Mouse (Mus musculus) testis, adult 2 months (tissue): ENCODE results near the gene Vasp. TPM values are rescaled to one million over a fixed set of nuclear protein-coding genes. Genes with fewer than 3 reads are reported as not detected.

Source experiments
- H3K27ac ChIP-seq: fragments of 200-500 bp; 2 replicates; pipeline ENCODE4 v1.5.1; 2012; ENCODE audit warnings: low read depth, low read length; ENCODE audit not compliant: control insufficient read depth, insufficient read depth
- H3K27me3 ChIP-seq: fragments of 200-500 bp; 2 replicates; pipeline ENCODE4 v1.6.1; 2012; ENCODE audit warnings: mild to moderate bottlenecking, low read length, moderate library complexity; ENCODE audit not compliant: control insufficient read depth, insufficient read depth
- H3K36me3 ChIP-seq: fragments of 200-500 bp; 2 replicates; pipeline ENCODE4 v1.6.1; 2012; ENCODE audit warnings: mild to moderate bottlenecking, low read length; ENCODE audit not compliant: control insufficient read depth, insufficient read depth
- H3K4me1 ChIP-seq: fragments of 200-500 bp; 2 replicates; pipeline ENCODE4 v1.6.1; 2012; ENCODE audit warnings: low read length; ENCODE audit not compliant: control insufficient read depth, insufficient read depth
- H3K4me3 ChIP-seq: fragments of 200-500 bp; 2 replicates; pipeline ENCODE4 v1.5.1; 2012; ENCODE audit warnings: low read depth, mild to moderate bottlenecking, low read length, moderate library complexity, mixed read lengths; ENCODE audit not compliant: control insufficient read depth
- CTCF ChIP-seq: fragments of 200-500 bp; IDR thresholded peaks from 2 replicates; pipeline ENCODE4 v1.5.1; 2012; ENCODE audit warnings: low read depth, mild to moderate bottlenecking, inconsistent platforms, low read length, moderate library complexity; ENCODE audit not compliant: control insufficient read depth, insufficient read depth, insufficient replicate concordance
- POLR2A ChIP-seq: fragments of 200-500 bp; IDR thresholded peaks from 2 replicates; pipeline ENCODE4 v1.6.1; 2012; ENCODE audit warnings: low read depth, mild to moderate bottlenecking, inconsistent platforms, low read length, moderate library complexity; ENCODE audit not compliant: control insufficient read depth
- polyA plus RNA-seq: library from polyadenylated mRNA; depleted of rRNA; stranded (reverse); fragments of >200 nt; gene quantifications from 2 replicates; pipeline ENCODE4 v1.2.3, GENCODE M21; 2012

Gene Vasp
- polyA plus RNA-seq, 1 experiment, result 42.4 TPM

DNA sequence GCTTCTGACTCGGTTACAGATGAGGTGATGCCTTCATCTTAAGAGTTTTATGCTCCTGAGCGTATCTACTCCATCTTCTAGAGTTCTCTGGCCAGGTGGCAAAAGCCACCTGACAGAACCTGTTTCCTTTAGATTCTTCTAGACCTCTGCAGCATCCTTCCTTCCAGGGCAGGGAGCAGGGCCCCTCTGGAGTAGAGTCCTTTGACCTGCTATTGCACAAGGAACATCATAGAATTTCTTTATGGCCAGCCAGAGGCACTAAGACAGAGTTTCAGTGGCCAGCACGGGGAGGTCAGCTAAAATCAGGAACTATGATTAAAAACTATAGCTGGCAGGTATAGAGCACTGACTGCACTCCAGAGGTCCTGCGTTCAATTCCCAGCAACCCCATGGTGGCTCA is 19.5 kb downstream of the Vasp start:
- Histone ChIP-seq H3K27me3 (no peaks in the 10 kb centered on the region), H3K27ac (no peak overlapping the region), H3K36me3 (no peaks in the 10 kb centered on the region), H3K4me3 (peak overlapping the region; percentile 17; the same call in 1 of the 2 replicates), H3K4me1 (peaks cover 6% of the 10 kb centered on the region)
- TF ChIP-seq CTCF (no peak), POLR2A (no peak)

DNA sequence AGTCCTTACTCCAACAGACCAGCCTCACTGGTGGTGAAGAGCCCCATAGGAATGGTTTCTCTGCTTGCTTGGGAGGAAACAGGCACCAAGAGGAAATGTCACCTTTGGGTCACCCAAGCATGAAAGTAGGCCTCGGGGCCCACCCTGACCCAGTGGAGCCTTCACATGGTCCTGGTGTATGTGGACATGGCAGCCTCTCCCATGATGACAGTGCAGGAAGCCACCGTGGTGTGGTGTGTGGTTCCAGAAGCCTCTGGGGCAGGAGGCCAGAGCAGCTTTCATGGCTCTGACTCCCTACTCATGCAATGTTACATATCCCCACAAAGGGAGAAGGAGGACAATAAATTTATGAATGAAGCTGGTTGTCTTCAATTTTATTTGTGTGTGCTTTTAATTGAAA is 24.1 kb downstream of the Vasp start:
- no peak overlapping the region for H3K27ac ChIP-seq

DNA sequence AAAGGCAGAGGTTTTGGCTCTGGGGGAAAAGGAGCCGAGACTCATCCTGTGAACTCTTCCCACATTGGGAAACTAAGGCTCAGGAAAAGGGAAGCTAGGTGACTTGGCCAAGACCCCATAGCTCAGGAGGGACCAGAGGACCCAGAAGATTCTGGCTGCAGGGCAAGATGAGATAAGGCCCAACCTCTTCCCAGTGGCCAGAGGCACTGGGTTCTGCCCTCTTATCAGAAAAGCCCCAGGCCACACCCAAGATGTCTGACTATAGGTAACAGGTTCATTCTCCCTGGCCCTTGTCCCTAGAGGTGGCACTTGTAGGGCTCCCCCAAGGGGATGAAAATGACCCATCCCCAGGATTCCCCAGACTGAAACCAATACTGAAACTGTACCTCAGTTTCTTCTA is 24.8 kb downstream of the Vasp start:
- Histone ChIP-seq H3K4me3 (no peak overlapping the region), H3K27ac (no peak overlapping the region), H3K36me3 (no peaks in the 10 kb centered on the region), H3K4me1 (no peaks in the 10 kb centered on the region), H3K27me3 (no peaks in the 10 kb centered on the region)
- TF ChIP-seq POLR2A, result no peak
- no peak for TF ChIP-seq CTCF

More for the DNA sequence above, 24.1 kb downstream of the Vasp start:
- Histone ChIP-seq H3K36me3 (no peaks in the 10 kb centered on the region), H3K4me3 (no peak overlapping the region), H3K4me1 (no peaks in the 10 kb centered on the region), H3K27me3 (no peaks in the 10 kb centered on the region)
- no peak for TF ChIP-seq CTCF
- no peak for TF ChIP-seq POLR2A

DNA sequence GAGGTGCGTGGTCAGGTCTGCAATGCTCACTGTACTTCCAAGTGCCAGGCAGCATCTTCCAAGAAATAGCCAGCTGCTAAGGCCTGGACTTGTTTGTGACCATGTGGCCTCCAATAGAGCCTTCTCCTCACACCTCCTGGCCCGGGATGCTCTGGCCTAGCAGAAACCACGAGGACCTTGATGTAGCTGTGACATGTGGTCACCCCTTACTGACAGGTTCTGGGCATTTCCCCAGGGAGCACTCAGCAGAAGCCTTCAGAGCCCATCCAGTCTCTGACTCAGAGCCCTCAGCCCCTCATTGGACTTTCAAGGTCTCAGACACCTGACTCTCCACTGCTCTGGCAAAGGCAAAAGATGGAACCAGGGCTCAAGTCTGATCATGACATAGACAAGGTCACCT is 26.5 kb downstream of the Vasp start:
- no peaks in the 10 kb centered on the region for H3K36me3 ChIP-seq

DNA sequence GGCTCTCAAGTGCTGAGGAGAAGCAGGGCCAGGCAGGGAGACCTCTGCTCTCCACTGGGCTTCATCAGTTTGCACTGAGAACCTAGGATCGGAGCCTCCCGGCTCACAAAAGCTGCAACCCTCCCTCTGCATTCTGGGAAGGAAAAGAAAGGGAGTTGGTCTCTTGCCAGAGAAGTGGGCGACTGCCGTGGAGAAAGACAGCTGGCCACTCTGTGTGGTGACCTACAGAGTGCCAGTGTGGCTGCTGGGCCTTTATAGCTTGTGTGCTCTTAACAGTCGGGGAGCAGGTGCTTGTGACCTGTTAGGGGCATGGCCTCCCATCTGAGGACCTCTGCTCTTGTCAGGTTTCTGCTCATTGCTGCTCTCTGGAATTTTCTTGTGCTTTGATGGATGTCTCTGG is 27.8 kb downstream of the Vasp start:
- Histone ChIP-seq H3K36me3 (no peaks in the 10 kb centered on the region), H3K27me3 (no peaks in the 10 kb centered on the region), H3K4me3 (no peak overlapping the region), H3K27ac (no peak overlapping the region), H3K4me1 (no peaks in the 10 kb centered on the region)
- TF ChIP-seq POLR2A, result no peak
- no peak for TF ChIP-seq CTCF

More for the DNA sequence above, 26.5 kb downstream of the Vasp start:
- H3K27ac ChIP-seq, result no peak overlapping the region
- no peaks in the 10 kb centered on the region for H3K4me1 ChIP-seq
- no peaks in the 10 kb centered on the region for H3K27me3 ChIP-seq
- no peak overlapping the region for H3K4me3 ChIP-seq
- TF ChIP-seq POLR2A, result no peak
- TF ChIP-seq CTCF, result no peak

DNA sequence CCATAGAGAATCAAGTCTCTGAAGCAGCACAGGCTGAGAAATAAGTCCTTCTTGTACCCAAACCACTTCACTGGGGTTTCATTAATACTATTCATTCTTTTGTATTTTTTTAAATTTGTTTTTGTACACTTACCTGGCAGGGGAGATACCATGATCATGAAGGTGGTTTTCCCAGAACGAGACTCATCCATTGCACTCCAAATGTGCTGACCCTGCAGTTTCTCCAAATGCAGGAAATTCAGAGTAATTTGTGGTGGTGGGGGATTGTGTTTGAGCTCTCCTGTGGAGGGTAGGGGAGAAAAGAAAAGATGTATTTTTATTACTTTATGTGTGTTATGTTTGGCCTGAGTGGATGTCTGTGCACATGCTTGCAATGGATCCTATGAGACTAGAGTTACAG is 29.6 kb downstream of the Vasp start:
- no peaks in the 10 kb centered on the region for H3K4me1 ChIP-seq
- no peak overlapping the region for H3K27ac ChIP-seq
- H3K36me3 ChIP-seq, result no peaks in the 10 kb centered on the region
- no peak for TF ChIP-seq CTCF
- no peak for TF ChIP-seq POLR2A
- no peaks in the 10 kb centered on the region for H3K27me3 ChIP-seq
- H3K4me3 ChIP-seq, result no peak overlapping the region

DNA sequence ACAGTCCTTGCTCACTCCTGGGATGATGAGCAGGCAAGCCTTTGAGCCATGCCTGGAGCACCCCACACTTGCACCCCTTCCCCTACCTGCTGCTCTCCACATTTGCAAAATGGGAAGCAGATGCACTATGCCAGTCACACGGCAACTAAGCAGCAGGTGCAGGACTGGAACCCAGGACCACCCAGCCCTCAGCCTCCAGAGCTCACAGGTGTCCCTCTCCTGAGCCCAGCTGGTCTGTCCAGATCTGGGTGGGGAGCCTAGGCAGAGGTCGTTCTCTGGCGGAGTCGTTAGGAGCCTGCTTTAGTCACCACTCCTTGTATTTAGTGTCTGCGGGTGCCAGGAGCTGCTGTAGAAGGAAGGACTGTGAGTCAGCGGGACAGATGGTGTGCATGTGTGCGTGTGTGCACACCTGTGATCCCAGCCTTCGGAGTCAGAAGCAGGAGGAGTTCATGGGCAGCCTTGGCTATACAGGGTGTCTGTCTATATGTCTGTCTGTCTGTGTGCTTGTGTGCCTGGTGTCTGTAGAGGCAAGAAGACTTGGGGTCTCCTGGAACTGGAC is 30.6 kb downstream of the Vasp start:
- no peaks in the 10 kb centered on the region for H3K36me3 ChIP-seq
- H3K4me3 ChIP-seq, result no peak overlapping the region
- TF ChIP-seq CTCF (no peak), POLR2A (no peak)
- no peaks in the 10 kb centered on the region for H3K4me1 ChIP-seq
- no peak overlapping the region for H3K27ac ChIP-seq
- no peaks in the 10 kb centered on the region for H3K27me3 ChIP-seq

DNA sequence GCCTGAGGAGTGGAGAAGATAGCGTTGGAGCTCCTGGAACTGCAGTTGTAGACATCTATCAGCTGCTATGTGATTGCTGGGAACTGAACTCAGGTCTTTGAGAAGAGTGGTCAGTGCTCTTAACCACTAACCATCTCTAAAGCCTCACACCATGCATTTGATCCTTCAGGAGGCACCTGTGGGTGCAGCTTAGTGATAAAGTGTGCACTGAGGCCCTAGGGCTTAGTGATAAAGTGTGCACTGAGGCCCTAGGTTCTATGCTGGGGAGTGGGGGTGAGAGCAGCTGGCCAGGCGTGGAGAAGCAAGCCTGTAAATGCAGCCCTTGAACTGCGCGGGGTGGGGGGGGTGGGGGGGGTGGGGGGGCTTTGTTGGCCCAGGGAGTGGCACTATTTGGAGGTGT is 31.6 kb downstream of the Vasp start:
- no peaks in the 10 kb centered on the region for H3K36me3 ChIP-seq
- no peaks in the 10 kb centered on the region for H3K27me3 ChIP-seq
- no peak for TF ChIP-seq POLR2A
- no peak for TF ChIP-seq CTCF
- no peaks in the 10 kb centered on the region for H3K4me1 ChIP-seq
- no peak overlapping the region for H3K4me3 ChIP-seq
- H3K27ac ChIP-seq, result no peak overlapping the region
